Comparison of ENCODE assay signal across 9 mouse cellular contexts in the genomic region with DNA sequence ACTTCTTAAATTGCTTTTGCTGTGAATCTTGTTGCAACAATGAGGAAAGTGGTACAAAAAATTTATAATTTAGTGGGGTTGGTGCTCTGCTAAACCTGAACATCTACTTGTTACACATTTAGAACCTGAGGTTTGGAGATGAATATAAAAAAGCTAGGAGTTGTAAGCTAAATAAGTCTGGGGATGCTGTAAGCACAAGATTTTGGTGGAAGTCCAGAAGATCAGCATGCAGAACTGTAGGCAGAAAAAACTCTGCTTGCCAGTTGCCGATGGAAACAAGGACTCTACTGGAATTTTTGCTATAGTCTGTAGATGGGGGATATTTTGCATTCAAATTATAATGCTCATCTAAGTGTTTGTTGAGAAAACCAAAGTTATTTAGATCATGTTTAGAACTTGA.
"Had no signal": no experiment of that assay in that cellular context is flagged by ENCODE, and none has a peak within 500 bp of the region (broad histone marks: within the 10 kb centered on the region; RNA-seq: fewer than 3 reads in every experiment).

No protein-coding gene starts in this region.

- DNase-seq: liver, embryonic 13.5 days; liver, postnatal 0 days; lung, adult 2 months; lung, postnatal 14 days; lung, postnatal 36 days; right cerebral cortex, postnatal 14 days; thymus, adult 18-20 months; thymus, postnatal 25 days; thymus, postnatal 4 days had no signal
